ENCODE assay signal across 23 mouse cellular contexts in genomic region chr10:118990500-118990899, GRCm38 (mm10).
DNase-seq lines count a peak whose midpoint lies in the region; ATAC-seq and TF ChIP-seq lines count a peak whose summit lies in the region.
"Had no signal": no experiment of that assay in that cellular context is flagged by ENCODE, and none has a peak within 500 bp of the region (broad histone marks: within the 10 kb centered on the region; RNA-seq: fewer than 3 reads in every experiment).

No protein-coding gene starts in this region.

- intact Hi-C loops in left cerebral cortex, adult 2 months (cut with DNase I): loop anchor here (2.0 kb wide), 1 partner anchor 36 kb away; no protein-coding TSS in a partner anchor
- intact Hi-C loops in left cerebral cortex, postnatal 4 days (cut with DNase I): no loop called here

- peak; percentile 51 for DNase-seq in gastrocnemius, adult 18-20 months (ENCODE audit: low spot score)
- no peak for DNase-seq in gastrocnemius, adult 8-10 months (ENCODE audit: low spot score in 2 of 2)
- no peak for DNase-seq in left cerebral cortex, adult 2 months (ENCODE audit: extremely low spot score in 1 of 2, low spot score in 2 of 2)
- no peak for DNase-seq in left cerebral cortex, postnatal 4 days
- DNase-seq in heart, adult 9 months (ENCODE audit: low spot score in 2 of 2): peak; percentile 34 to 43
- peak; percentile 50 for DNase-seq in skeletal muscle tissue, adult 2 months (ENCODE audit: low read depth, low spot score)
- no peak for DNase-seq in kidney, postnatal 14 days
- DNase-seq: cerebellum, adult 9-10 months; kidney, adult 18-20 months; liver, embryonic 13.5 days; retina, postnatal 1 day; thymus, postnatal 36 days had no signal

- no peak for ATAC-seq in megakaryocyte-erythroid progenitor cell, adult 5-6 weeks (replicated peaks; ENCODE audit: low FRiP score, low TSS enrichment, poor library complexity, severe bottlenecking)
- ATAC-seq: CD4-positive, CD25-positive, alpha-beta regulatory T cell, adult 4 months; forebrain, embryonic 14.5 days; inflammation-experienced regulatory T-cells, adult 6 months; midbrain, embryonic 15.5 days had no signal

- no peak for TF ChIP-seq CTCF in left cerebral cortex, adult 2 months (IDR thresholded peaks at IDR 0.05)

- H3K4me3 ChIP-seq in left cerebral cortex, adult 2 months: no peak overlapping the region
- H3K4me3 ChIP-seq: limb, embryonic 12.5 days; liver, embryonic 13.5 days; lung, embryonic 15.5 days; megakaryocyte, embryonic 14.5 days; midbrain, embryonic 15.5 days; neural tube, embryonic 13.5 days had no signal

- H3K27ac ChIP-seq in left cerebral cortex, adult 2 months: 0 out of 2 replicates have a peak overlapping the region, but pooled peaks have one; percentile 7
- H3K27ac ChIP-seq: hindbrain, embryonic 14.5 days; kidney, postnatal 0 days; limb, embryonic 12.5 days; liver, embryonic 13.5 days; lung, embryonic 15.5 days; midbrain, embryonic 15.5 days; neural tube, embryonic 13.5 days had no signal

Comparison
In these comparisons a context has a peak if more than half of its experiments do, and no peak if none do; other contexts are left out.
1. DNase-seq: peak in gastrocnemius, adult 18-20 months (single experiment), heart, adult 9 months (2 of 2) and skeletal muscle tissue, adult 2 months (single experiment); none in gastrocnemius, adult 8-10 months (0 of 2), left cerebral cortex, adult 2 months (0 of 2), left cerebral cortex, postnatal 4 days (single experiment) and kidney, postnatal 14 days (single experiment).